Mouse (Mus musculus): ENCODE data around the gene Cbln1. TPM values are rescaled to one million over a fixed set of nuclear protein-coding genes. Genes with fewer than 3 reads are reported as not detected.

The Cbln1 gene
- 32.8 and 36.6 TPM in 2 replicates for polyA plus RNA-seq (2014; fragmentation: Nextera tagmentation; extraction: Ambion mirVana)

DNA sequence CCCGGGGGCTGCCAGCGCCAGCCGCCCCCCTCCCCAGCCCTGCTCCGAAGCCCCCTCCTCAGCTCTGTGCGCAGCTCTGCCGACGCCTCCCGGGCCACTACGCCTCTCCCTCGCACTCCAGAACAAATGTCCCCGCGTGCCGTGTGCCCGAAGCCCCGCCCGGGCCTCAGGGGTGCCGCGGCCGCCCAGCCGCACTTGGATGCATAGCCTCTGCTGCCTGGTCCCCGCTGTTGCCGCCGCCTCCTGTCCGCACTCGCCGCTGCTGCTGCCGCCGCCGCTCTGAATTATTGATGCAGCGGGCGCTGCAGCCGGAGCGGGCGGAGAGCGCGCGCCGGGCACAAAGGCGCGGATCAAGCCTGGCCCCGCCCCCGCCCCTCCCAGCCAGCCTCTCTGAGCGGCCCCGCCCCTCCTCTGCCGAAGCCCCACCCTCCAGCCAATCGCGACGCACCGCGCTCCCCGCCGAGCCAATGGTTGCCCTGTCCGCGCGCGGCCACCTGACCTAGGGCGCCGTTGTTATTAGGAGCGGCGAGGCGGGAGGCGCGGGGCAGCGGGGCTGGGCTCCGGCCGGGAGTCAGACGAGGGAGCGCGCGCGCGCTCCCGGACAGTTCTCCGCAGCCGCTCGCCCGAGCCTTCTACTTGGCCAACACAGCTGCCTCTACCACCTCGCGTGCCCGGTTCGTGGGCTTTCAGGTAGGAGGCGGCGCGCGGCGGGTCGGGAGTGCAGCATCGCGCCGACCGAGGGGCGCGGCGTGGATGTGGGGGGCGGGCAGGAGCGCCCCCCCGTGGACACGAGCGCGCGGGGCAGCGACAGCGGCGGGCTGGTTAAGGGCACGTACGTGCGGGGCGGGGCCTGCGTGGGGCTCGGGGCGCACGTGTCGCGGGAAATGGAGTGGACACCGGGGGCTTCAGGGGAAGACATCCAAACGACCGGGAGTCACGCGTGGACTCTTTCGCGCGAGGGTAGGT lies at the start of gene Cbln1:
Cbln1 (minus strand) TSS at position 339 of the 966 bp plus-strand sequence.
- ATAC-seq (ENCODE audit: low read depth) = peak; percentile 94
- Histone ChIP-seq H3K4me2 (ENCODE audit: low read depth, low read length) (peak within 1 kb of the TSS; percentile 90), H3K36me3 (ENCODE audit: control insufficient read depth, insufficient read depth, low read length) (no peaks in the 10 kb centered on the region), H3K9ac (replicated peaks; ENCODE audit: low read depth, low read length) (peak within 1 kb of the TSS; percentile 72), H3K4me1 (ENCODE audit: control insufficient read depth, insufficient read depth, low read length) (peaks cover 20% of the 10 kb centered on the region), H3K4me3 (ENCODE audit: low read depth, low read length) (peak within 1 kb of the TSS; percentile 65), H3K27ac (ENCODE audit: low read depth, low read length) (peak within 1 kb of the TSS; percentile 80), H3K27me3 (ENCODE audit: control insufficient read depth, insufficient read depth, low read length) (peaks cover 19% of the 10 kb centered on the region), H3K9me3 (ENCODE audit: control insufficient read depth, low read length) (no peaks in the 10 kb centered on the region)
- WGBS = under 1% methylated on average over 106 of the region's 122 CpGs

DNA sequence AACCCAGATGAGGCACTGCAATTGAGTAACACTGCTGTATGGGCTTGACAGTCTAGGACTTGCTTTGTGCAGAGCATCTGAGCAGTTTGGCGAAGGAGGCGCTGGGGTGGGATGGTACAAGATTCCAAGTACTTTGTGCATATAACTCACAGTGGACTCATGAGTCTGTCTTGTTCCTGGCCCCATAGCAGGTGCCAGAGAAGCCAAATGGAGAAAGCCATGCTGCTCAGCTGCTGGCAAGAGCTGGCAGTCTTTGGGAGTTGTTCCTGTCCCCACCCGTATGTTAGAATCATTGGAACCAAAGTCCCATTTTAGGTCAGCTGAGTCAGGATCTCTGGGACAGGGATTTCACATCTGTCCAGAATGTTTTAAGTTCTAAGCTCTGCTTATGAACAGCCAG lies 44.7 kb upstream of the Cbln1 start:
- H3K4me1 ChIP-seq (ENCODE audit: control insufficient read depth, insufficient read depth, low read length) = no peaks in the 10 kb centered on the region
- no peak overlapping the region for H3K27ac ChIP-seq (ENCODE audit: low read depth, low read length)
- no peaks in the 10 kb centered on the region for H3K36me3 ChIP-seq (ENCODE audit: control insufficient read depth, insufficient read depth, low read length)
- H3K9ac ChIP-seq (replicated peaks; ENCODE audit: low read depth, low read length) = no peak overlapping the region
- H3K9me3 ChIP-seq (ENCODE audit: control insufficient read depth, low read length) = no peaks in the 10 kb centered on the region
- no peaks in the 10 kb centered on the region for H3K27me3 ChIP-seq (ENCODE audit: control insufficient read depth, insufficient read depth, low read length)
- H3K4me3 ChIP-seq (ENCODE audit: low read depth, low read length) = no peak overlapping the region
- 95% methylated on average over 3 of the region's 3 CpGs for WGBS
- no peak overlapping the region for H3K4me2 ChIP-seq (ENCODE audit: low read depth, low read length)
- no peak for ATAC-seq (ENCODE audit: low read depth)

DNA sequence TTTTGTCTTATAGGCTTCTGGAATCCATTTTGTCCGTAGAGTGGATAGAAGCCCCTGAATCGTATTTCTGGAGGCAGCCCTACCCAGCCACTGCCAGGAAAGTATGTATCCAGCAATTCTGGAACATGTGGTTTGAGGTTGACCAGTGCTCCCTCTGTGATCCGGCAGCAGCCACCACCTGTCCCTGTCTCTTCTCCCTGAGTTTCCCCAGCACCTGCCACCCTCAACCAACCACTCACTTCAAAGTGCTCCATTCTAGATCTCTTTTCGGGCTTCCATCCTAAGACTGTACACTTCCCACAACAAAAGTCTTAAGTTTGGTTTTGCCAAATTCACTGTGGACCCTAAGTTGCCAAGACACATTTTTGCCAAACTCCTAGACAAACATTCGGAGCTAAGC lies 41.4 kb upstream of the Cbln1 start:
- Histone ChIP-seq H3K9me3 (ENCODE audit: control insufficient read depth, low read length) (no peaks in the 10 kb centered on the region), H3K4me3 (ENCODE audit: low read depth, low read length) (no peak overlapping the region), H3K36me3 (ENCODE audit: control insufficient read depth, insufficient read depth, low read length) (no peaks in the 10 kb centered on the region), H3K9ac (replicated peaks; ENCODE audit: low read depth, low read length) (no peak overlapping the region), H3K4me1 (ENCODE audit: control insufficient read depth, insufficient read depth, low read length) (no peaks in the 10 kb centered on the region), H3K4me2 (ENCODE audit: low read depth, low read length) (no peak overlapping the region), H3K27ac (ENCODE audit: low read depth, low read length) (no peak overlapping the region), H3K27me3 (ENCODE audit: control insufficient read depth, insufficient read depth, low read length) (no peaks in the 10 kb centered on the region)
- no peak for ATAC-seq (ENCODE audit: low read depth)
- WGBS = 90% methylated on average over 5 of the region's 5 CpGs

DNA sequence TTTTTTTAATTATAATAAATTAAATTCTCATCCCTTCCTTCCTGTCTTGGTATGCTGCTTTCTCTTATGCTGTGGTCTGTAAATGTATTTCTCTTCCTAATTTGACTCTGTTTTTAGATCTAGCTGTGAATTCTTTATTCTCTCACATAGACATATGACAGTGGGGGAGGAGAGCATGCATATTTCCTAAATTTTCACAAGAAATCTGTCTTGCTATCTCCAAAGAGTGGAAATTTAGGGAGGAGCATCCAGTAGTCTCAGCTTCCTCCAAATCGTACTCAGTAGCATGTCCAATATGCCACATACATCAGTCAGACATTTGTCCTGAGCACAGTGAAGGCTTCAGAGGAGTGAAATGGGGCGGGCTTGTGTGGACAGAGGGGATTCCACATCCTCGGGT lies 40.9 kb upstream of the Cbln1 start:
- Histone ChIP-seq H3K4me3 (ENCODE audit: low read depth, low read length) (no peak overlapping the region), H3K9ac (replicated peaks; ENCODE audit: low read depth, low read length) (no peak overlapping the region), H3K27ac (ENCODE audit: low read depth, low read length) (no peak overlapping the region), H3K36me3 (ENCODE audit: control insufficient read depth, insufficient read depth, low read length) (no peaks in the 10 kb centered on the region), H3K27me3 (ENCODE audit: control insufficient read depth, insufficient read depth, low read length) (no peaks in the 10 kb centered on the region), H3K9me3 (ENCODE audit: control insufficient read depth, low read length) (no peaks in the 10 kb centered on the region), H3K4me2 (ENCODE audit: low read depth, low read length) (no peak overlapping the region), H3K4me1 (ENCODE audit: control insufficient read depth, insufficient read depth, low read length) (no peaks in the 10 kb centered on the region)
- WGBS = 87% methylated on average over 3 of the region's 3 CpGs
- ATAC-seq (ENCODE audit: low read depth) = no peak

DNA sequence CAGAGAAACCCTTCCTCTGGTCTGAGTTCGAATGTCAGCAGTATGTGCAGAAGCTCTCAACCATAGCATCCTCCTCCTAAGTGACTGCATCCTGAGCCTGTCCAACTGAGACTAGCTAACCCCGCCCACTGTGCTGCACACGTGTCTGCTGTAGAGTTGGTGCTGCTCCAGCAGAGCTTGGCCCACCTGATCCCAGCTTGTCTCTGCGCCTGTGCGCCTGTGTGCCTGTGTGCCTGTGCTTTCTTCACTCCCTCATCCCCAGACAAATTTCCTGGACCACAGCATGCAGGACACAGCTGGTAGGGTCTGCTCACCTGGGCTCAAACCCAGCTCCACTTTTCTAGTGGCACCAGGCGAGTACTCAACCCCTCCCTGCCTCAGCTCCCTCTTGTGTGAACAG lies 40.2 kb upstream of the Cbln1 start:
- 86% methylated on average over 6 of the region's 6 CpGs for WGBS
- no peak for ATAC-seq (ENCODE audit: low read depth)
- Histone ChIP-seq H3K4me2 (ENCODE audit: low read depth, low read length) (no peak overlapping the region), H3K4me1 (ENCODE audit: control insufficient read depth, insufficient read depth, low read length) (no peaks in the 10 kb centered on the region), H3K9ac (replicated peaks; ENCODE audit: low read depth, low read length) (no peak overlapping the region), H3K9me3 (ENCODE audit: control insufficient read depth, low read length) (no peaks in the 10 kb centered on the region), H3K4me3 (ENCODE audit: low read depth, low read length) (no peak overlapping the region), H3K36me3 (ENCODE audit: control insufficient read depth, insufficient read depth, low read length) (no peaks in the 10 kb centered on the region), H3K27ac (ENCODE audit: low read depth, low read length) (no peak overlapping the region), H3K27me3 (ENCODE audit: control insufficient read depth, insufficient read depth, low read length) (no peaks in the 10 kb centered on the region)

DNA sequence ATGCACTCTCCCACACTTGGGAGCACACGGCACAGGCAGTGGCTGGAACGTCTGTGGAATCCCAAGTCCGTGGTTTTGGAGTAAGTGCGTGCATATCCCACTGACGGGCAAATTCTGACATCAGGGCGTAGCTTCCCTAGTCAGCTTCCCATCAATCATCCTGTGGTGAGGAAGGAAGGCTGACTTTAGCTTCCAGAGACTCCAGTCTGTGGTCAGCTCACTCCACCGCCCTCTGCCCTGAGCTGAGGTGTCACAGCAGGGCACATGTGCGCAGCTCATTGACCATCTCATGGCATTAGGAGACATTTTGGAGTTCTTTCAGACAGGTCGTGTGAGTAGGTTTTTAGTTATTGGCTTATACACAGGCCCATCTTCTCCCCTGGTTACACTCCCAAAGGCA lies 34.6 kb upstream of the Cbln1 start:
- Histone ChIP-seq H3K4me2 (ENCODE audit: low read depth, low read length) (no peak overlapping the region), H3K36me3 (ENCODE audit: control insufficient read depth, insufficient read depth, low read length) (no peaks in the 10 kb centered on the region), H3K4me1 (ENCODE audit: control insufficient read depth, insufficient read depth, low read length) (peaks cover 13% of the 10 kb centered on the region; the same call in 1 of the 2 replicates), H3K27me3 (ENCODE audit: control insufficient read depth, insufficient read depth, low read length) (no peaks in the 10 kb centered on the region), H3K9ac (replicated peaks; ENCODE audit: low read depth, low read length) (no peak overlapping the region), H3K4me3 (ENCODE audit: low read depth, low read length) (no peak overlapping the region), H3K9me3 (ENCODE audit: control insufficient read depth, low read length) (no peaks in the 10 kb centered on the region), H3K27ac (ENCODE audit: low read depth, low read length) (no peak overlapping the region)
- no peak for ATAC-seq (ENCODE audit: low read depth)
- 64% methylated on average over 9 of the region's 9 CpGs for WGBS

DNA sequence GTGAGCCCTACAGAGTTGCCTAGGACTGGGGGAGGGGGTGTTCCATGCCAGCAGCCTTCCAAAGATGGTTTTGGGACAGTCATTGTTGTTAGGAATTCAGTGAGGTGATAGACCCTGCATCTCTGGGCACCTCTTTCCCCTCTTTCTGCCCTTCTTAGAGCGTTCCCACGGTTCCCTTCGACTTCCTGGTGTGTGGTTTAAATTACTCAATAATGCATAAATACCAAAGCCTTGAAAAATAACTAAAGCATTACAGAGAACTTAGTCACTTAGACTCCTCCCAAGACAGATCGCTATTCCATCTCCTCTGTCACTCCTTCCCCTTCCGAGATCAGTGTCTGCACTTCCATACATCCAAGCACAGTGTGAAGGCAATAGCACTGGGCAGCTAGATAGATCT lies 32.0 kb upstream of the Cbln1 start:
- no peaks in the 10 kb centered on the region for H3K9me3 ChIP-seq (ENCODE audit: control insufficient read depth, low read length)

DNA sequence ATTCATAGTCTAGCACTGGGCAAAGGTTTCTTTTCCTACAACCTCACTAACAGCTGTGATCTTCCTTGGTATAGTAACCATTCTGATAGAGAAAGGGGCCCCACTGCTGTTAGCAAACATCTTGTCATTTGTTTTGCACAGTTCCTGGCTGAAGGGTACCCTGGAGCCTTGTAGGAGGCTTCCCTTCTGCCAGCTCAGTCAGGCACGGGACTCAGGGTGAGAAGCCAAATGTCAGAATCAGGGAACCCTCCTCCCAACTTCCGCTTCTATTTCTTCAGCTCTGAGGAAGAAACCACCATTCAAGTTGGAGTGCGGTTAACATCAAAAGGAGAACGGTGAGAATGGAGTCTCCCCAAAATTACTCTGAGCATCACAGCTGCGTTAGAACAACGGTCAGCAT lies 30.3 kb upstream of the Cbln1 start:
- Histone ChIP-seq H3K4me2 (ENCODE audit: low read depth, low read length) (no peak overlapping the region), H3K4me1 (ENCODE audit: control insufficient read depth, insufficient read depth, low read length) (peaks cover 13% of the 10 kb centered on the region; the same call in 1 of the 2 replicates), H3K27ac (ENCODE audit: low read depth, low read length) (no peak overlapping the region), H3K9ac (replicated peaks; ENCODE audit: low read depth, low read length) (no peak overlapping the region), H3K36me3 (ENCODE audit: control insufficient read depth, insufficient read depth, low read length) (no peaks in the 10 kb centered on the region), H3K4me3 (ENCODE audit: low read depth, low read length) (no peak overlapping the region), H3K9me3 (ENCODE audit: control insufficient read depth, low read length) (no peaks in the 10 kb centered on the region), H3K27me3 (ENCODE audit: control insufficient read depth, insufficient read depth, low read length) (no peaks in the 10 kb centered on the region)
- ATAC-seq (ENCODE audit: low read depth) = no peak
- 69% methylated on average over 6 of the region's 6 CpGs for WGBS

More for the DNA sequence above, 32.0 kb upstream of the Cbln1 start:
- WGBS = 79% methylated on average over 5 of the region's 5 CpGs
- Histone ChIP-seq H3K27me3 (ENCODE audit: control insufficient read depth, insufficient read depth, low read length) (no peaks in the 10 kb centered on the region), H3K27ac (ENCODE audit: low read depth, low read length) (no peak overlapping the region), H3K4me1 (ENCODE audit: control insufficient read depth, insufficient read depth, low read length) (peaks cover 13% of the 10 kb centered on the region; the same call in 1 of the 2 replicates), H3K36me3 (ENCODE audit: control insufficient read depth, insufficient read depth, low read length) (no peaks in the 10 kb centered on the region), H3K4me3 (ENCODE audit: low read depth, low read length) (no peak overlapping the region), H3K4me2 (ENCODE audit: low read depth, low read length) (no peak overlapping the region), H3K9ac (replicated peaks; ENCODE audit: low read depth, low read length) (no peak overlapping the region)
- ATAC-seq (ENCODE audit: low read depth) = no peak

DNA sequence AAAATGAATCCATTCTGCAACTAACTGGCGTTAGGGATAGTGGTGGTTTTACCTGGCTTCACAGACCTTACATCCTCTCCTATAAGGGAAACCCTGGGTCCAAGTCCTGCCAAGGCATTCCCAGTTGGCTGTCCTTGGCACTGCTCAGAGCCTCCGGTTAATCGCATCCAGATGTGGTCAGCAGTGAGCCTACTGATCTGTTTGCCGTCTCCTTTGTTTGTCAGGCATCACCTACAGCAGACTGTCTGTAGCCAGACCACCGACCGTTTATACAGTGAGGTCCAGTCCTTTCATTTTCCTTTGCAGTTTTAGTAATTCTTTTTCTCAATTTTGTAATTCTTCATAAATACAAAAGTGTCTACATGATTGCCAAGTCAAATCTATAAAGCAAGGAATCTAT lies 25.2 kb upstream of the Cbln1 start:
- Histone ChIP-seq H3K27ac (ENCODE audit: low read depth, low read length) (no peak overlapping the region), H3K9me3 (ENCODE audit: control insufficient read depth, low read length) (no peaks in the 10 kb centered on the region), H3K4me3 (ENCODE audit: low read depth, low read length) (no peak overlapping the region), H3K27me3 (ENCODE audit: control insufficient read depth, insufficient read depth, low read length) (no peaks in the 10 kb centered on the region), H3K4me2 (ENCODE audit: low read depth, low read length) (no peak overlapping the region), H3K4me1 (ENCODE audit: control insufficient read depth, insufficient read depth, low read length) (peaks cover 2% of the 10 kb centered on the region; the same call in 1 of the 2 replicates), H3K36me3 (ENCODE audit: control insufficient read depth, insufficient read depth, low read length) (no peaks in the 10 kb centered on the region), H3K9ac (replicated peaks; ENCODE audit: low read depth, low read length) (no peak overlapping the region)
- 77% methylated on average over 6 of the region's 6 CpGs for WGBS
- no peak for ATAC-seq (ENCODE audit: low read depth)
